Mouse (Mus musculus) lung, embryonic 14.5 days (tissue): Measurements from ENCODE around the gene Bag6. TPM values are rescaled to one million over a fixed set of nuclear protein-coding genes. Genes with fewer than 3 reads are reported as not detected.

Experiments
- ATAC-seq: fragments of 200-750 bp; cut with Nextera tagmentation; 2 replicates; pipeline ENCODE4 v1.8.0; 2017; ENCODE audit warnings: mild to moderate bottlenecking, moderate TSS enrichment, moderate library complexity; ENCODE audit not compliant: insufficient read depth
- DNase-seq: peaks from one replicate; pipeline ENCODE4 v3.0.0-alpha.2; 2015
- H3K27ac ChIP-seq: fragments of 300-500 bp; sonication (generic); 2 replicates; pipeline ENCODE4 v1.5.1; 2014; ENCODE audit warnings: low read depth, mild to moderate bottlenecking, moderate library complexity
- H3K27me3 ChIP-seq: fragments of 300-500 bp; sonication (generic); 2 replicates; pipeline ENCODE4 v1.6.1; 2014; ENCODE audit warnings: low read length, control low read depth; ENCODE audit not compliant: insufficient read depth
- H3K36me3 ChIP-seq: fragments of 300-500 bp; sonication (generic); 2 replicates; pipeline ENCODE4 v1.6.1; 2014; ENCODE audit warnings: control low read depth; ENCODE audit not compliant: insufficient read depth
- H3K4me1 ChIP-seq: fragments of 300-500 bp; sonication (generic); 2 replicates; pipeline ENCODE4 v1.6.1; 2014; ENCODE audit warnings: antibody characterized with exemption, control low read depth; ENCODE audit not compliant: insufficient read depth
- H3K4me2 ChIP-seq: fragments of 300-500 bp; sonication (generic); 2 replicates; pipeline ENCODE4 v1.6.1; 2014; ENCODE audit warnings: mild to moderate bottlenecking
- H3K4me3 ChIP-seq: fragments of 300-500 bp; sonication (generic); 2 replicates; pipeline ENCODE4 v1.5.1; 2014; ENCODE audit warnings: low read depth, low read length
- H3K9ac ChIP-seq: fragments of 300-500 bp; sonication (generic); 2 replicates; pipeline ENCODE4 v1.6.1; 2014
- H3K9me3 ChIP-seq: fragments of 300-500 bp; sonication (generic); 2 replicates; pipeline ENCODE4 v1.6.1; 2016; ENCODE audit warnings: low read depth, low read length, control low read depth
- CTCF ChIP-seq: IDR thresholded peaks from 2 replicates; pipeline ENCODE4 v1.5.1; 2016; ENCODE audit warnings: antibody characterized with exemption, low read depth
- WGBS: fragments of 180-500 bp; shearing (Covaris S2); extraction: QIAGEN DNeasy Blood & Tissue Kit; methylation state at CpG from one replicate; pipeline ENCODE4 v1.1.7; 2014; 5-methylcytosine and 5-hydroxymethylcytosine counted together
- polyA plus RNA-seq: library from polyadenylated mRNA; unstranded; fragments of >200 nt; fragmentation: Nextera tagmentation; extraction: Ambion mirVana; gene quantifications from 2 replicates; pipeline ENCODE4 v1.2.1, GENCODE M21; 2014

Gene Bag6
- polyA plus RNA-seq, 1 experiment from 2014 or later = 69.1 TPM

DNA sequence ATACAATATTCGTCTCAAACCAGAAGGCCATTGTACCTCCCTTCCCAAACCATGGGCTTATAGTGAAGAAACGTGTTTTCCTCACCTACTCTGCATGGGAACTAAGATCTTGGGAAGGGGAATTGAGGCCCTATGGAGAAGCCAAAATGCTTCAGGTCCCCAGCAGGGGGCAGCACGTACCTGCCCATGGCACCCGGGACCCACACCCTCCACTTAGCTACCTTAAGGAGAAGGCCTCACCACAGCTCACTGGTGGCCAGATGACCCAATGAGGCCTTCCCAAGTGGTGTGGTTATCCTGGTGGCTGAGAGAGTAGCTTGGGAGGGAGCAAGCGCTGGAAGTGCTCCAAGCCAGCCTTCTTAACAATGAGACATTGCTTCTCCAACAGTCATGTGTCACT is 43.5 kb downstream of the Bag6 start:
- Histone ChIP-seq H3K4me1 (no peaks in the 10 kb centered on the region), H3K9ac (no peak overlapping the region), H3K27ac (no peak overlapping the region), H3K27me3 (no peaks in the 10 kb centered on the region), H3K9me3 (no peaks in the 10 kb centered on the region), H3K36me3 (no peaks in the 10 kb centered on the region), H3K4me2 (no peak overlapping the region), H3K4me3 (no peak overlapping the region)
- peak; percentile 94 for TF ChIP-seq CTCF
- 12% methylated on average over 5 of the region's 5 CpGs for WGBS
- peak; percentile 84 for DNase-seq
- ATAC-seq = peak; percentile 82

DNA sequence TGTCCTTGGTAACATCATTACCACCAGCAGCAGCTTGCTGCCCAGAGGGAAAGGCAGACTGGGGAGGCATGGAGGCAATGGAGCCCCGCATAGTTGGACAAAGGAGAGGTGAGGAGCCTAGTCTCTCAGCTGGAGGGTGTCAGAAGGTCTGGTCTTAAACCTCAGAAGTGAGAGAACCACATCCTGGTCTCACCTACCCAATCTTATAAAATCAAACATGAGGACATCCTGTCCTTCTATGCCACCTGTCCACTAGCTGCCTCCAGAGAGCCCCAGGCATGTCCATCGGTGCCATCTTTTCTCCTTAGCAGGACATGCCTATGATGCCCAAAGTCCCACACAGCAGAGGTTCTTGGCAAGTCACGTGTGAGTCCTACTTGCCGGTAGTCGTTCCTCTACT is 45.1 kb downstream of the Bag6 start:
- Histone ChIP-seq H3K9me3 (no peaks in the 10 kb centered on the region), H3K36me3 (no peaks in the 10 kb centered on the region), H3K4me1 (no peaks in the 10 kb centered on the region), H3K27ac (no peak overlapping the region), H3K9ac (no peak overlapping the region), H3K4me3 (no peak overlapping the region), H3K4me2 (no peak overlapping the region), H3K27me3 (no peaks in the 10 kb centered on the region)
- TF ChIP-seq CTCF = no peak
- ATAC-seq (no peak), DNase-seq (no peak)
- 79% methylated on average over 5 of the region's 5 CpGs for WGBS

GRCm38 (mm10) chr17:35185639-35186611 is 50.9 kb downstream of the Bag6 start:
- WGBS = 2% methylated on average over 18 of the region's 18 CpGs
- Histone ChIP-seq H3K27me3 (no peaks in the 10 kb centered on the region), H3K27ac (peak overlapping the region; percentile 69; the same call in 1 of the 2 replicates), H3K9me3 (no peaks in the 10 kb centered on the region), H3K9ac (peak overlapping the region; percentile 57), H3K4me1 (peaks cover 3% of the 10 kb centered on the region; the same call in 1 of the 2 replicates), H3K36me3 (no peaks in the 10 kb centered on the region), H3K4me2 (peak overlapping the region; percentile 67), H3K4me3 (peak overlapping the region; percentile 43)
- TF ChIP-seq CTCF = no peak
- peak; percentile 72 for ATAC-seq
- peak; percentile 89 for DNase-seq

- H3K27ac ChIP-seq = peak overlapping the region; percentile 10; the same call in 1 of the 2 replicates
- no peaks in the 10 kb centered on the region for H3K9me3 ChIP-seq
- no peak overlapping the region for H3K9ac ChIP-seq
- peak overlapping the region; percentile 43 for H3K4me3 ChIP-seq
- H3K27me3 ChIP-seq = no peaks in the 10 kb centered on the region
- H3K4me1 ChIP-seq = peaks cover 3% of the 10 kb centered on the region; the same call in 1 of the 2 replicates
- H3K36me3 ChIP-seq = no peaks in the 10 kb centered on the region
- 2% methylated on average over 4 of the region's 4 CpGs for WGBS
- ATAC-seq = peak; percentile 68; the same call in 1 of the 2 replicates
- TF ChIP-seq CTCF = no peak
- H3K4me2 ChIP-seq = peak overlapping the region; percentile 67
- DNase-seq = peak; percentile 52
Observed at GRCm38 (mm10) chr17:35186681-35187080, 51.7 kb downstream of the Bag6 start.

DNA sequence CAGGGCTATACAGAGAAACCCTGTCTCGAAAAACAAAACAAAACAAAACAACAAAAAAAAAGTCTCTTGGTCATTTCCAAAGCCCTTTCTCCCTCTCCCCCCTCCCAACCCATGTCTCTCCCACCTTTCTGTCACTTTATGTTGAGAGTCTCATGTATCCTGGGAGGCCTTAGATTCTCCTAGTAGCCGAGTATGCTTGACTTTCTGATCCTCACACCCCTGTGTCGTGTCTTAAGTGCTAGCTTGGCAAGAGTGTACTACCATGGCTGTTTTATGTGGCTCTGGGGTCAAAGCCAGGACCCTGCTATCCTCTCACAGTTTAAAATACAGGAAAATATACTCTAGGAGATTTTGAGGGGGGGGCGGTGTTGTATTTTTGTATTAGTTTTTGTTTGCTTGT is 52.4 kb downstream of the Bag6 start:
- H3K27ac ChIP-seq = no peak overlapping the region
- no peak for TF ChIP-seq CTCF
- H3K9ac ChIP-seq = no peak overlapping the region
- H3K27me3 ChIP-seq = no peaks in the 10 kb centered on the region
- whole genome bisulfite sequencing = 53% methylated on average over 4 of the region's 4 CpGs
- H3K4me3 ChIP-seq = no peak overlapping the region
- H3K9me3 ChIP-seq = no peaks in the 10 kb centered on the region
- no peak overlapping the region for H3K4me2 ChIP-seq
- H3K36me3 ChIP-seq = no peaks in the 10 kb centered on the region
- DNase-seq (no peak), ATAC-seq (no peak)
- peaks cover 3% of the 10 kb centered on the region; the same call in 1 of the 2 replicates for H3K4me1 ChIP-seq

- Histone ChIP-seq H3K9me3 (no peaks in the 10 kb centered on the region), H3K36me3 (no peaks in the 10 kb centered on the region), H3K9ac (no peak within 1 kb of the TSS), H3K4me1 (peaks cover 3% of the 10 kb centered on the region; the same call in 1 of the 2 replicates), H3K4me2 (no peak within 1 kb of the TSS), H3K27me3 (no peaks in the 10 kb centered on the region), H3K4me3 (no peak within 1 kb of the TSS), H3K27ac (no peak within 1 kb of the TSS)
- DNase-seq = no peak
- whole genome bisulfite sequencing = 67% methylated on average over 7 of the region's 7 CpGs
- TF ChIP-seq CTCF = no peak
- no peak for ATAC-seq
Observed at GRCm38 (mm10) chr17:35187959-35188610, 53.1 kb downstream of the Bag6 start, which contains the start of gene Lst1. Gene Lst1, minus strand, starts transcription at chr17:35188439.

- Histone ChIP-seq H3K27me3 (no peaks in the 10 kb centered on the region), H3K36me3 (no peaks in the 10 kb centered on the region), H3K9ac (no peak overlapping the region), H3K9me3 (no peaks in the 10 kb centered on the region), H3K4me2 (no peak overlapping the region), H3K4me3 (no peak overlapping the region), H3K27ac (no peak overlapping the region), H3K4me1 (peaks cover 3% of the 10 kb centered on the region; the same call in 1 of the 2 replicates)
- WGBS = 46% methylated on average over 1 of the region's 1 CpGs
- TF ChIP-seq CTCF = no peak
- ATAC-seq (no peak), DNase-seq (no peak)
Observed at GRCm38 (mm10) chr17:35189186-35189585, 54.2 kb downstream of the Bag6 start.
